Comparison of ENCODE assay signal across 7 mouse cellular contexts in genomic region chr12:82189076-82189675, GRCm38 (mm10). TPM values are rescaled to one million over a fixed set of nuclear protein-coding genes. Genes with fewer than 3 reads are reported as not detected.
DNase-seq lines count a peak whose midpoint lies in the region; ATAC-seq lines count a peak whose summit lies in the region.

No protein-coding gene starts in this region.

- ATAC-seq in activated CD4-positive, CD25-positive, alpha-beta regulatory T cell, adult 4 months, result peak; percentile 45
- no peak for ATAC-seq in granulocyte monocyte progenitor cell, adult 5-6 weeks (replicated peaks; ENCODE audit: poor library complexity, severe bottlenecking)

- peak; percentile 24 to 46 for DNase-seq in kidney, postnatal 4 days
- DNase-seq in kidney, postnatal 10 days, result no peak
- DNase-seq in forelimb bud, embryonic 11.5 days (ENCODE audit: low read depth, low spot score), result peak; percentile 57
- peak; percentile 41 for DNase-seq in naive thymus-derived CD4-positive, alpha-beta T cell, adult 2 months (ENCODE audit: low read depth)
- DNase-seq in neural tube, embryonic 10.5 days (ENCODE audit: extremely low spot score, low spot score), result no peak

RNA-seq across cellular contexts. Expression of gene Sipa1l1, which starts 20.1 kb away (rescaled TPM):
- polyA plus RNA-seq in activated CD4-positive, CD25-positive, alpha-beta regulatory T cell, adult 4 months (2017; shearing (Covaris generic)), result 10 to 100 TPM; 23.4 to 29.9 TPM
- total RNA-seq in granulocyte monocyte progenitor cell, adult 5-6 weeks (2014; fragmentation: Nextera tagmentation), result 37.1 and 43.1 TPM in 2 replicates
- total RNA-seq in granulocyte monocyte progenitor cell, adult 5-6 weeks (2017), result 26.6 and 30.9 TPM in 2 replicates

Comparison
In these comparisons a context has a peak if more than half of its experiments do, and no peak if none do; other contexts are left out.
1. DNase-seq: peak in kidney, postnatal 4 days (2 of 2), forelimb bud, embryonic 11.5 days (single experiment) and naive thymus-derived CD4-positive, alpha-beta T cell, adult 2 months (single experiment); none in kidney, postnatal 10 days (single experiment) and neural tube, embryonic 10.5 days (single experiment).